Mouse (Mus musculus) liver, postnatal 0 days (tissue): ENCODE measurements around the gene Syne3.

Experiments
- CTCF ChIP-seq: sonication (generic); IDR thresholded peaks from 2 replicates; pipeline ENCODE4 v1.5.1; 2016; ENCODE audit warnings: antibody characterized with exemption, low read depth
- EP300 ChIP-seq: IDR thresholded peaks from 2 replicates; pipeline ENCODE4 v1.6.1; 2016; ENCODE audit warnings: antibody characterized with exemption, low read depth, mild to moderate bottlenecking

DNA sequence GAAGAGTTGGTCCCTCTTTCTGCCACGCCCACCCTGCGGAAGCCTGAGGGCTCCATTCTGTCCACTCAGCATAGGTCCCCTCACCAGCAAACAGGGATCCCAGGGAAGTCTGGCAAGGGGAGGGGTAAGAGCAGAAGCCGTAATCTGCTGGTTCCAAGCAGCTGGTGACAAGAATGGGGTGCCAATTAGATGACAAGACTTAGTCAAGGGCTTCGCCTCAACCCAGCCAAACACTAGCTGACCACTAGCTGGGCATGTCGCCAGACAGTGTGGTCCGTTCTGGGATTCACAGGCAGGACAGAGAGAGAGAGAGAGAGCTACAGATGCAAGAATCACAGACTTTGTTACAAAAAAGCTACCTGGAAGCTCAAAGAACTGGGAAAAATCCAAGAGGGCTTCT is 36.7 kb downstream of the Syne3 start:
- TF ChIP-seq CTCF (no peak), EP300 (no peak)
